Mouse (Mus musculus) spleen, adult 2 months (tissue): ENCODE data around the gene Rsrc1.

Experiments
- CTCF ChIP-seq: fragments of 200-500 bp; IDR thresholded peaks from 2 replicates; pipeline ENCODE4 v1.5.1; 2011; ENCODE audit warnings: mild to moderate bottlenecking, inconsistent platforms; ENCODE audit not compliant: insufficient read depth, insufficient read length, insufficient replicate concordance; ENCODE audit errors: extremely low read depth
- POLR2A ChIP-seq: fragments of 200-500 bp; IDR thresholded peaks from 2 replicates; pipeline ENCODE4 v1.6.1; 2011; ENCODE audit warnings: low read depth, low read length, inconsistent platforms

GRCm38 (mm10) chr3:67232617-67233241 lies 251.5 kb downstream of the Rsrc1 start:
- TF ChIP-seq CTCF = no peak
- no peak for TF ChIP-seq POLR2A
